Mouse (Mus musculus) limb, embryonic 12.5 days (tissue): ENCODE results near the gene Nrxn1. TPM values are rescaled to one million over a fixed set of nuclear protein-coding genes. Genes with fewer than 3 reads are reported as not detected.
A peak's percentile ranks its signal among the peaks of the same experiment; 100 is the strongest.
"Not testable (repeated sequence)": the region's sequence is repeated elsewhere in the genome, so short reads cannot be mapped to it uniquely, and the experiment has no call there.

Source experiments
- ATAC-seq: fragments of 200-750 bp; cut with Nextera tagmentation; 2 replicates; pipeline ENCODE4 v1.8.0; 2017; ENCODE audit warnings: low read depth, moderate TSS enrichment; ENCODE audit not compliant: insufficient number of reproducible peaks, insufficient read depth, low FRiP score, low TSS enrichment
- H3K27ac ChIP-seq: fragments of 300-500 bp; sonication (generic); 2 replicates; pipeline ENCODE4 v1.5.1; 2016; ENCODE audit warnings: mild to moderate bottlenecking, moderate library complexity
- H3K27me3 ChIP-seq: fragments of 300-500 bp; sonication (generic); 2 replicates; pipeline ENCODE4 v1.6.1; 2016; ENCODE audit warnings: mild to moderate bottlenecking, moderate library complexity
- H3K36me3 ChIP-seq: fragments of 300-500 bp; sonication (generic); 2 replicates; pipeline ENCODE4 v1.6.1; 2016; ENCODE audit warnings: mild to moderate bottlenecking, moderate library complexity
- H3K4me1 ChIP-seq: fragments of 300-500 bp; sonication (generic); replicated peaks from 2 replicates; pipeline ENCODE4 v1.6.1; 2016
- H3K4me2 ChIP-seq: fragments of 300-500 bp; sonication (generic); 2 replicates; pipeline ENCODE4 v1.6.1; 2016; ENCODE audit warnings: mild to moderate bottlenecking, moderate library complexity
- H3K4me3 ChIP-seq: fragments of 300-500 bp; sonication (generic); replicated peaks from 2 replicates; pipeline ENCODE4 v1.5.1; 2016; ENCODE audit warnings: mild to moderate bottlenecking
- H3K9ac ChIP-seq: fragments of 300-500 bp; sonication (generic); replicated peaks from 2 replicates; pipeline ENCODE4 v1.6.1; 2016; ENCODE audit warnings: mild to moderate bottlenecking, moderate library complexity
- H3K9me3 ChIP-seq: fragments of 300-500 bp; sonication (generic); 2 replicates; pipeline ENCODE4 v1.6.1; 2016; ENCODE audit warnings: mild to moderate bottlenecking, moderate library complexity
- WGBS: fragments of 180-500 bp; shearing (Covaris S2); methylation state at CpG from one replicate; pipeline ENCODE4 v1.1.7; 2016; 5-methylcytosine and 5-hydroxymethylcytosine counted together
- polyA plus RNA-seq: library from polyadenylated mRNA; unstranded; fragments of >200 nt; fragmentation: Nextera tagmentation; extraction: Ambion mirVana; gene quantifications from 2 replicates; pipeline ENCODE4 v1.2.1, GENCODE M21; 2016

Gene Nrxn1
- polyA plus RNA-seq, 1 experiment from 2014 or later, result 8.7 TPM

DNA sequence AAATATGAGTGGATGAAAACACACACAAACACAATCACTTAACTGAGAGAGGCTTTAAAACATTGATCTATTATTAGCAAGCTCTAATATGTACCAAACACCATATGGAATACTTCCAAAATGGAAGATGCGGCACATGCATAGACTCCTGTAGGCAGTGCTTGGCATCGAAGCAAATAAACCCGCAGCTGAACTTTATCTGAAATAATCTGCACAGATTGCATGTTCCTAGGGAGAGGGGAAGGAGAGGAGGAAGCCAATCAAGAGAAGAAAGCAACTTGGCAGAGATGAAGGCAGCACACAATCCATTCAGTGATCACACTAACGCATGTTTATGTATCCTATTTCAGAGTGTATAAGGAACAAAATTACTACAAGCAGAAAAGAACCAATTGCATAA lies 542.5 kb downstream of the Nrxn1 start:
- no peak overlapping the region for H3K9ac ChIP-seq
- H3K4me3 ChIP-seq, result no peak overlapping the region
- no peak overlapping the region for H3K27ac ChIP-seq
- WGBS, result 87% methylated on average over 4 of the region's 4 CpGs
- no peaks in the 10 kb centered on the region for H3K27me3 ChIP-seq
- no peaks in the 10 kb centered on the region for H3K9me3 ChIP-seq
- 0 out of 2 replicates have a peak, but pooled peaks cover under 1% of the 10 kb centered on the region for H3K4me1 ChIP-seq
- no peak overlapping the region for H3K4me2 ChIP-seq
- no peak for ATAC-seq
- H3K36me3 ChIP-seq, result no peaks in the 10 kb centered on the region

DNA sequence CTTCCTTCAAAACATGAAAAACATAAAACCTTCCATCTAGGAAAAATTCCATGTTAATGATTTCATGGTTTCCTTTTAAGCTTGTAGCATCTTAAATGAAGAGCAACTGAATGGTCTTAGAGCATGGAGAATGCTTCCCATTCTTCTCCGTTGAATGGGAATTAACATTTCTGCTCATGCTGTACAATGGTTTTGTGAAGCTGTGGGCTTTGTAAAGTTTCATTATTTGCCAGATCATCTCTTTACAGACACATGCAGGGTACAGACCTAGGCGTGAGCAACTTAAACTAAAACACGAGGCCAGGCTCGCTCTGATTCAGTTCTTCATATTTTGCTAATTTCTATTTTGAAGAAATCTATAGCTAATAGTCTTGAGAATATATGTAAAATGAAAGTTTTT lies 546.1 kb downstream of the Nrxn1 start:
- Histone ChIP-seq H3K4me2 (no peak overlapping the region), H3K9me3 (no peaks in the 10 kb centered on the region), H3K4me3 (no peak overlapping the region), H3K36me3 (no peaks in the 10 kb centered on the region), H3K9ac (no peak overlapping the region), H3K27me3 (no peaks in the 10 kb centered on the region), H3K4me1 (peaks cover 12% of the 10 kb centered on the region; the same call in 1 of the 2 replicates), H3K27ac (no peak overlapping the region)
- no peak for ATAC-seq
- WGBS, result 91% methylated on average over 4 of the region's 4 CpGs

- H3K27ac ChIP-seq, result no peak overlapping the region
- no peaks in the 10 kb centered on the region for H3K9me3 ChIP-seq
- peak; percentile 64; the same call in 1 of the 2 replicates for ATAC-seq
- H3K4me1 ChIP-seq, result peaks cover 12% of the 10 kb centered on the region; the same call in 1 of the 2 replicates
- H3K27me3 ChIP-seq, result no peaks in the 10 kb centered on the region
- no peak overlapping the region for H3K9ac ChIP-seq
- 48% methylated on average over 8 of the region's 8 CpGs for WGBS
- no peak overlapping the region for H3K4me3 ChIP-seq
- H3K36me3 ChIP-seq, result no peaks in the 10 kb centered on the region
- 0 out of 2 replicates have a peak overlapping the region, but pooled peaks have one; percentile 10 for H3K4me2 ChIP-seq
These were observed 548.1 kb downstream of the Nrxn1 start for GRCm38 (mm10) chr17:90544639-90545259.

- no peaks in the 10 kb centered on the region for H3K9me3 ChIP-seq
- 0 out of 2 replicates have a peak overlapping the region, but pooled peaks have one; percentile 10 for H3K4me2 ChIP-seq
- no peaks in the 10 kb centered on the region for H3K27me3 ChIP-seq
- WGBS, result 43% methylated on average over 4 of the region's 4 CpGs
- no peak overlapping the region for H3K27ac ChIP-seq
- H3K4me1 ChIP-seq, result peaks cover 12% of the 10 kb centered on the region; the same call in 1 of the 2 replicates
- H3K36me3 ChIP-seq, result no peaks in the 10 kb centered on the region
- H3K4me3 ChIP-seq, result no peak overlapping the region
- no peak overlapping the region for H3K9ac ChIP-seq
- 0 out of 2 replicates have a peak, but pooled peaks have one; percentile 43 for ATAC-seq
These were observed 548.8 kb downstream of the Nrxn1 start for GRCm38 (mm10) chr17:90543986-90544638.

DNA sequence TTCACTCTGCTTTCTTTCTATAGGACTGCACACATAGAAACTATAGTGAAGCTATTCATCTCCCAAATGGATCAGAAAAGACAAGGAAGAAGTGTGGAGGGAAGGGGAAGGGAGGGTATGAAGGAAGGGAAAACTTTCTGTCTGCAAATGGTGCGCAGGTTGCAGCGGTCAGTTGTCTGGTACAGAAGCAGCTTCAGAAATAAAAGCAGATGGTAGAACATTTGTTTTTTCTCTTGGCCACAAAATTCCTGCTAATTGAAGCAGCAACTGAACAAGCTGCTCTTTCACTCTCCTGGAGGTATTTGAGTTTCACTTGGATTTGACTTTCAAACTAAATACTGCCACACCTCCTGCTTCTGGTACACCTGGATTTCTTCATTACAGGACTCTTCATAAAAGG lies 561.4 kb downstream of the Nrxn1 start:
- no peak overlapping the region for H3K9ac ChIP-seq
- H3K27ac ChIP-seq, result no peak overlapping the region
- 83% methylated on average over 2 of the region's 2 CpGs for WGBS
- no peaks in the 10 kb centered on the region for H3K27me3 ChIP-seq
- H3K36me3 ChIP-seq, result no peaks in the 10 kb centered on the region
- ATAC-seq, result no peak
- no peak overlapping the region for H3K4me3 ChIP-seq
- no peak overlapping the region for H3K4me2 ChIP-seq
- no peaks in the 10 kb centered on the region for H3K9me3 ChIP-seq
- no peaks in the 10 kb centered on the region for H3K4me1 ChIP-seq

DNA sequence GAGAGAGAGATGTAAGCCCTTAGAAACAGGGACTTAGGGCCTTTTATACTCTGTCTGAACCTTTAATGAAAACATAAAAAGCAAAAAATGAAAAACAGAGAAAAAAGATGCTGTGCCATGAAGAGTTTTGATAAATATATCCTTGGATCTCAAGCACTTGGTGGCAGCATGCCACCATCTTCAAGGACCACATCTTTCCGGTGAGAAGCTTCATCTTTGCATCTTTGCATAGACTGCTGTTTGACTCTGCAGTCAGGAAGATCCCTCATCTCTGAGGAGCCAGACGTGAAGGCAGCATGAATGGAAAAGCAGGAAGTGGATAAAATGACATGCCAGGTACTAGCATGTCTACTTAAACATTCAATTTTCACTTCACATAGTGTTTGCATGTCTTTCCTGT lies 586.8 kb downstream of the Nrxn1 start:
- no peaks in the 10 kb centered on the region for H3K27me3 ChIP-seq
- no peak overlapping the region for H3K4me3 ChIP-seq
- H3K27ac ChIP-seq, result no peak overlapping the region
- 72% methylated on average over 2 of the region's 2 CpGs for WGBS
- no peaks in the 10 kb centered on the region for H3K4me1 ChIP-seq
- ATAC-seq, result no peak
- H3K9ac ChIP-seq, result no peak overlapping the region
- no peaks in the 10 kb centered on the region for H3K9me3 ChIP-seq
- H3K4me2 ChIP-seq, result no peak overlapping the region
- H3K36me3 ChIP-seq, result no peaks in the 10 kb centered on the region

DNA sequence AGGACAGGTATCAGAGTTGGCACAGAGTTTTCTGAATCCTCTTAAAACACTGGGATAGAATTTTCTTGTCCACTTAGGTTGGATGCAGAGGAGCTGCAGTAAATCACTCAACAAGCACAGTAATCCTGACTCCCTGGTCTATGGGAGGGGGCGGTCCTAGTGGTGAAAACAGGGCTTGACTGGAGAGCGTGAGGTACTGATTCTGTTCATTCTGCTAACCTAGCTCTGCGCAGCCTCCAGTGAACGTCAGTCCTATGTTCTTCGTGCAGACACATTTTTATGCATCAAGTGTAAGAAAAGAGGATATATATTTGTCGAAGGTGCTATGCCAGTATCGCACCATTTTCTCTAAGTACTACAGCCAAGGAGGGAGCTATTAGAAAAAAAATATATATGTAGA lies 588.9 kb downstream of the Nrxn1 start:
- H3K4me3 ChIP-seq, ATAC-seq, H3K27ac ChIP-seq, H3K27me3 ChIP-seq, H3K9me3 ChIP-seq, H3K36me3 ChIP-seq, H3K4me2 ChIP-seq, H3K9ac ChIP-seq, H3K4me1 ChIP-seq: not testable (repeated sequence)
- 66% methylated on average over 7 of the region's 7 CpGs for WGBS

- no peak for ATAC-seq
- no peak overlapping the region for H3K4me2 ChIP-seq
- no peaks in the 10 kb centered on the region for H3K9me3 ChIP-seq
- no peaks in the 10 kb centered on the region for H3K27me3 ChIP-seq
- H3K4me3 ChIP-seq, result no peak overlapping the region
- no peak overlapping the region for H3K27ac ChIP-seq
- H3K36me3 ChIP-seq, result no peaks in the 10 kb centered on the region
- WGBS, result 57% methylated on average over 6 of the region's 6 CpGs
- H3K4me1 ChIP-seq, result no peaks in the 10 kb centered on the region
- no peak overlapping the region for H3K9ac ChIP-seq
These were observed 591.7 kb downstream of the Nrxn1 start for GRCm38 (mm10) chr17:90501023-90501675.

DNA sequence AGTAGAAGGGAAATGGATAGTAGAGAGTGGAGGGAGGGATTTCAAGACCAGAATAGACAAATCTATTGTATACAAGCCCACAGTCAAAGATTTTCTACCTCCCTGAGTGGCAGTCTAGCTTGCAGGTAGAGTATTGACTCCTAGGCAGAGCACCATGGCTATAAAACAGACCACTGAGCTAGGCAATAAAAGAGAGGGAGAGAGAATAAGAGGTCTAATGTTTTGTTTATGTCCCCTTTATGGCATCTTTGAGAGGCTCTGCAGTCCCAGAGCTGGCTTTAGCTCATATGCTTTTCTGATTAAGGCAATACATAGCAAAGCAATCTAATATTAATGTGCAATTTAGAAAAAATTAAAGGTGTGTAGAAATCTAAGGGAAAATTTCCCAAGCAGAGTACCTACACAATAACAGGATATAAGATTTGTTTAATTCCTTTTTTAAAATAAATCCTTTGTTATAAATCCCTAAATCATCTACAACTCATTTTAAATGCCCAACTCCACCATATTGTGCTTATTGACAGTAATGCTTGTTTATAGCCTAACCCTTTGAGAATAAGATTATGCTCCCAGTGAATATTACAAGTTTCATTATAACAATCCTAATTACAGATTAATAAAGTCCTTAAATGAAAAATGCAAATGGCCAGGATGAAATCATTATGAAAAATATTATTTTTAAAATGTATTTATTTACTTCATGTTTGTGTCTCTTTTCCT lies 613.2 kb downstream of the Nrxn1 start:
- Histone ChIP-seq H3K4me1 (no peaks in the 10 kb centered on the region), H3K36me3 (no peaks in the 10 kb centered on the region), H3K4me2 (no peak overlapping the region), H3K9me3 (no peaks in the 10 kb centered on the region), H3K9ac (no peak overlapping the region), H3K4me3 (no peak overlapping the region), H3K27ac (no peak overlapping the region), H3K27me3 (no peaks in the 10 kb centered on the region)
- ATAC-seq, result no peak

- Histone ChIP-seq H3K4me1 (peaks cover 9% of the 10 kb centered on the region), H3K27ac (no peak overlapping the region), H3K27me3 (peaks cover 42% of the 10 kb centered on the region), H3K4me3 (no peak overlapping the region), H3K9me3 (no peaks in the 10 kb centered on the region), H3K36me3 (no peaks in the 10 kb centered on the region), H3K9ac (no peak overlapping the region), H3K4me2 (no peak overlapping the region)
- 32% methylated on average over 5 of the region's 5 CpGs for WGBS
- no peak for ATAC-seq
These were observed 636.1 kb downstream of the Nrxn1 start for GRCm38 (mm10) chr17:90456748-90457147.

DNA sequence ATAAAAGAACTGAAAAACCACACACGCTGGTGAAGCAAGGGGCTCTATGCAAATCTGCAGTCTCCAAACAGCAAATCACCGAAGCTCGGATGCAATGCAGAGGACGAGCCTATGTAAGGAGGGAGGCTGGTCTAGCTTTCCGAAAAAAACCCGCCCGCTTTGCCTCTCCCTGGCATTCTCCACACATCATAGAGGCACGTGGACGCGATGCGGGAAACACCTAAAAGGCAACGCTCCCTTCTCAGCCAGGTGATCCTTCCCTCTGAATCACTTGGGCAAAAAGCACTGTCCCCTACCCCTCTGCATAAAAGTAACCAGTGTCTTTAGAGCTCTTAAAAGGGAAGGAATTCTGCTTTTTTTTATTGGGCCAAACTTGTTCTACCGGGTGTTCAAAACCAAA lies 637.0 kb downstream of the Nrxn1 start:
- H3K27me3 ChIP-seq, result peaks cover 42% of the 10 kb centered on the region

More for the DNA sequence above, 637.0 kb downstream of the Nrxn1 start:
- no peak overlapping the region for H3K9ac ChIP-seq
- no peak overlapping the region for H3K27ac ChIP-seq
- peak overlapping the region; percentile 95 for H3K4me2 ChIP-seq
- H3K4me3 ChIP-seq, result peak overlapping the region; percentile 58
- ATAC-seq, result peak; percentile 75
- under 1% methylated on average over 13 of the region's 13 CpGs for WGBS
- H3K4me1 ChIP-seq, result peaks cover 9% of the 10 kb centered on the region
- H3K9me3 ChIP-seq, result no peaks in the 10 kb centered on the region
- H3K36me3 ChIP-seq, result no peaks in the 10 kb centered on the region
